Mouse (Mus musculus) heart, embryonic 12.5 days (tissue): ENCODE data around the gene Gmfb. TPM values are rescaled to one million over a fixed set of nuclear protein-coding genes. Genes with fewer than 3 reads are reported as not detected.
A peak's percentile ranks its signal among the peaks of the same experiment; 100 is the strongest.

Experiments used
- ATAC-seq: fragments of 200-750 bp; cut with Nextera tagmentation; 2 replicates; pipeline ENCODE4 v1.8.0; 2017; ENCODE audit warnings: moderate TSS enrichment, moderate library complexity; ENCODE audit not compliant: insufficient number of reproducible peaks, low FRiP score
- H3K27ac ChIP-seq: fragments of 300-500 bp; sonication (generic); 2 replicates; pipeline ENCODE4 v1.5.1; 2016; ENCODE audit warnings: mild to moderate bottlenecking, moderate library complexity; ENCODE audit not compliant: poor library complexity, severe bottlenecking
- H3K27me3 ChIP-seq: fragments of 300-500 bp; sonication (generic); replicated peaks from 2 replicates; pipeline ENCODE4 v1.6.1; 2016; ENCODE audit warnings: mild to moderate bottlenecking, moderate library complexity
- H3K36me3 ChIP-seq: fragments of 300-500 bp; sonication (generic); 2 replicates; pipeline ENCODE4 v1.6.1; 2016; ENCODE audit warnings: mild to moderate bottlenecking, moderate library complexity
- H3K4me1 ChIP-seq: fragments of 300-500 bp; sonication (generic); replicated peaks from 2 replicates; pipeline ENCODE4 v1.6.1; 2016; ENCODE audit warnings: mild to moderate bottlenecking
- H3K4me2 ChIP-seq: fragments of 300-500 bp; sonication (generic); 2 replicates; pipeline ENCODE4 v1.6.1; 2016; ENCODE audit warnings: mild to moderate bottlenecking, moderate library complexity
- H3K4me3 ChIP-seq: fragments of 300-500 bp; sonication (generic); 2 replicates; pipeline ENCODE4 v1.5.1; 2016; ENCODE audit warnings: mild to moderate bottlenecking
- H3K9ac ChIP-seq: fragments of 300-500 bp; sonication (generic); 2 replicates; pipeline ENCODE4 v1.6.1; 2016; ENCODE audit warnings: mild to moderate bottlenecking, moderate library complexity
- H3K9me3 ChIP-seq: fragments of 300-500 bp; sonication (generic); replicated peaks from 2 replicates; pipeline ENCODE4 v1.6.1; 2016; ENCODE audit warnings: mild to moderate bottlenecking, moderate library complexity
- WGBS: fragments of 180-500 bp; shearing (Covaris S2); methylation state at CpG from one replicate; pipeline ENCODE4 v1.1.7; 2016; 5-methylcytosine and 5-hydroxymethylcytosine counted together
- polyA plus RNA-seq: library from polyadenylated mRNA; unstranded; fragments of >200 nt; fragmentation: Nextera tagmentation; extraction: Ambion mirVana; gene quantifications from 2 replicates; pipeline ENCODE4 v1.2.1, GENCODE M21; 2016

Gmfb gene
- polyA plus RNA-seq, 1 experiment from 2014 or later = 68.1 TPM

DNA sequence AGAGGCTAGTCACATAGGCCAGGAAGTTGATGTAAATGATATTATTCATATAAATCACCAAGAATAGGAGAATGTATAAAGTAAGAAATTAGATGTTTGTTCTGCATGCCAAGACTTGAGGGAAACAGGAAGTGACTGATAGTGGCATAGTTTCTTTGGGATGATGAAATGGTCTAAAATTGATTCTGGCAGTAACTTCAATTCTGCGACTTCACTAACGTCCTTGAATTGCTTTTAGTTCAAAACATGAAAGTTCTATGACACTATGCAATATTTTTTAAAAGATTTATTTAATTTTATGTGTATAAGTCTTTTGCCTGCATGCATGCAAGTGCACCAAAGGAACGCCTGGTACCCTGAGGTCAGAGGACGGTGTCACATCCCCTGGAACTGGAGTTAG, 18.8 kb downstream of the Gmfb start:
- Histone ChIP-seq H3K4me3 (no peak overlapping the region), H3K27me3 (no peaks in the 10 kb centered on the region), H3K4me2 (no peak overlapping the region), H3K4me1 (peaks cover 7% of the 10 kb centered on the region), H3K9ac (no peak overlapping the region), H3K9me3 (no peaks in the 10 kb centered on the region), H3K27ac (no peak overlapping the region), H3K36me3 (peaks cover 16% of the 10 kb centered on the region)
- 82% methylated on average over 4 of the region's 4 CpGs for WGBS
- no peak for ATAC-seq

DNA sequence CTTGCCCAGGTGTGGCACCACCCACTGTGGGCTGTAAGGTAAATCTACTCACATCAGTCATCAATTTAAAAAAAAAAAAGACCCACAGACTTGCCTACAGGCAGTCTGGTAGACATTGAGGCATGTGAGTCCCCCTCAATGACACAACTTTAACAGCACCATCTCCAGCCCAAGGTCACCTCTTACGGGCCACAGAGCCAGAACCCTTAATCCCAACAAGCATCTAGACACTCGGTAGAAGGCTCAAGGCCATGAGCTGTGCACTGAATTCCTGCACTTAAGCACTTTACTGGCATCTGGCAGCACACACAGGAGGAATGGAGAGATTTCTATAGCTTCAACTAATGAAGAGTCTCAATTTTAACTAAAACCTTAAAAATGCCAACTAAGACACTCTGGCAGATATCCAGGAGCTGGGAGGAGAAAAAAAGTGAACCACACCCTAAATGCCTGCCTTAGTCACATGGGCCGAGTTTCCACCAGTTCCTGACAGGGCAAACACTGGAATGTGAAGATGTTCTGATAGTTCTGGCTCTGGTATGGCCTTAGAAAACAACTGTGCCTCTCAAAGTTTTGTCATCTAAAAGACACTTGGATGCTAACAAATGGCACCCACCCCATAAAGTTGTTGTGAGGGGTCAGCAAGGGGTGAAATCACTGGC, 21.2 kb downstream of the Gmfb start:
- H3K27me3 ChIP-seq = no peaks in the 10 kb centered on the region
- H3K9me3 ChIP-seq = no peaks in the 10 kb centered on the region
- ATAC-seq = no peak
- H3K36me3 ChIP-seq = peaks cover 9% of the 10 kb centered on the region
- H3K4me1 ChIP-seq = peaks cover 7% of the 10 kb centered on the region
- H3K9ac ChIP-seq = no peak overlapping the region
- WGBS = 70% methylated on average over 3 of the region's 3 CpGs
- no peak overlapping the region for H3K4me3 ChIP-seq
- no peak overlapping the region for H3K27ac ChIP-seq
- no peak overlapping the region for H3K4me2 ChIP-seq

DNA sequence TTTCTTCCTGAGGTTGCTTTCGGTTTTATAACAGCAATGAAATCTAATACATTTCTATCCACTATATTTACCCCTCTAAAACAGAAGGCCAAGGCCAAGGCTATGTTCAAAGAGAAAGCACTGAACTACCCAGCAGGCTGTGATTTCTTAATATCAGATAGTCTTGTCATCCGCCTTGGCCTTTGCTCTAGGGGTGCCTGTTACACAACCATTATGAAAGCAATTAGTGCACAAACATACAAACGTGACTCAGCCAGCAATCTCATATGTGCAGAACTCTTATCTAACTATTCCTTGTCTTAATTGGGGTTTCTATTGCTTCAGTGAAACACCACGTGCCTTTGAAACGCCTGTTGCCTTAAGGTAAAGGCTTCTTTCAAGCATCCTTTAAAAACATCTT, 27.9 kb downstream of the Gmfb start:
- H3K9ac ChIP-seq = no peak overlapping the region
- H3K36me3 ChIP-seq = peaks cover 9% of the 10 kb centered on the region
- 82% methylated on average over 5 of the region's 5 CpGs for WGBS
- no peak for ATAC-seq
- H3K4me3 ChIP-seq = no peak overlapping the region
- no peak overlapping the region for H3K27ac ChIP-seq
- no peak overlapping the region for H3K4me2 ChIP-seq
- H3K4me1 ChIP-seq = peaks cover 5% of the 10 kb centered on the region; the same call in 1 of the 2 replicates
- peaks cover 6% of the 10 kb centered on the region for H3K9me3 ChIP-seq
- H3K27me3 ChIP-seq = no peaks in the 10 kb centered on the region

DNA sequence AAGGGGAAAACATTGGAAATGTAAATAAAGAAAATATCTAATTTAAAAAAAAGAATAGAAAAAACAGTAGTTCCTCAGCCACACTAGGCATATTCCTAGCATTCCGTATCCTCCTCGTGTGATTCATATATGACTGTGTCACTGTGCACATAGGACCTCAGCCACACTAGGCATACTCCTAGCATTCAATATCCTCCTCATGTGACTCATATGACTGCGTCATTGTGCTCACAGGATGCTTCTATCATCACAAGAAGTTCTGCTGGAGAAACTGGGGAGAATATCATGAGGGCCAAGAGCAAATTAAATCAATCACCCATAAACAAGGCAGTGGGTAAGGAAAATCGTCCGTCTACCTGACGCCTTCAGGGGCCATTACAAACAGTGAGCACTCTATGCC, 31.3 kb downstream of the Gmfb start:
- WGBS = 95% methylated on average over 6 of the region's 6 CpGs

DNA sequence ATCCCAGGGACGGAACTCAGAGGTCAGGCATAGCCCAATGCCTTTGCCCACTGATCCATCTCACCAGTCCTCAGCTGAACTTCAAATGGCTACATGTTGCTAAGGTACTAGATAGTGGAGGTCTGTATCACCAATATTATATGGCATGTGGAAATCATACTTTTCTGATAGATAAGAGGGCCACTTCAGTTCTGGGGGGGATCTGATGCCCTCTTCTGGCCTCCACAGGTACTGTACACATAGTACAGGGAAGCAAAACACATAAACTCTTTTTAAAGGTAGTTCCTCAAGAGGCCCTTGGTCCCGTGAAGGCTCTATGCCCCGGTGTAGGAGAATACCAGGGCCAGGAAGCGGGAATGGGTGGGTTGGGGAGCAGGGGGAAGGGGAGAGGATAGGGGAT, 31.7 kb downstream of the Gmfb start:
- ATAC-seq = no peak
- 74% methylated on average over 4 of the region's 4 CpGs for WGBS
- no peak overlapping the region for H3K9ac ChIP-seq
- no peak overlapping the region for H3K27ac ChIP-seq
- no peak overlapping the region for H3K4me2 ChIP-seq
- H3K36me3 ChIP-seq = peaks cover 7% of the 10 kb centered on the region
- no peaks in the 10 kb centered on the region for H3K27me3 ChIP-seq
- H3K4me1 ChIP-seq = peaks cover 21% of the 10 kb centered on the region
- no peak overlapping the region for H3K4me3 ChIP-seq
- H3K9me3 ChIP-seq = peaks cover 6% of the 10 kb centered on the region

More for the DNA sequence above, 31.3 kb downstream of the Gmfb start:
- Histone ChIP-seq H3K4me3 (no peak overlapping the region), H3K9me3 (peaks cover 6% of the 10 kb centered on the region), H3K4me2 (no peak overlapping the region), H3K27ac (no peak overlapping the region), H3K27me3 (no peaks in the 10 kb centered on the region), H3K36me3 (peaks cover 7% of the 10 kb centered on the region), H3K4me1 (peaks cover 20% of the 10 kb centered on the region), H3K9ac (no peak overlapping the region)
- no peak for ATAC-seq

DNA sequence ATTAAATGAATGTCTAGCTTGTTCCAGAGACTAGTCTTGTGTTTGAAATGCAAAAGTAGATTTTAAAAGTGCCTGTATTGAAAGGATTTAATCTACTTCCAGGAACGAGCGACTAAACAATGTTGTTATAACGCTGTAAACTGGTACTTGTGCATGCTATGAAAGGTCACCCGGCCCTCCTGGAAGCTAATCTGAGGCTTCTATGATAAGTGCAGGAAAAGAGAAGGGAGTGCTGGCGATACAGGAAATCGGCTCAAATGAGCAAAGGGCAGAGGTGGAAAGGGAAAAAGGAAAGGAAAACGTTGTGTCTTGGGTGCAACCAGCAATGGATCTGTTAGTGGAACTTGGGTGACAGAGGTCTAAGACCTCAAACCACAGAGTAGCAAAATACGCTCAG, 33.5 kb downstream of the Gmfb start:
- Histone ChIP-seq H3K4me1 (peaks cover 29% of the 10 kb centered on the region), H3K9me3 (peaks cover 4% of the 10 kb centered on the region), H3K4me3 (peak overlapping the region; percentile 85), H3K27me3 (no peaks in the 10 kb centered on the region), H3K36me3 (peaks cover 14% of the 10 kb centered on the region), H3K27ac (peak overlapping the region; percentile 96), H3K4me2 (peak overlapping the region; percentile 76), H3K9ac (peak overlapping the region; percentile 61; the same call in 1 of the 2 replicates)
- WGBS = 10% methylated on average over 8 of the region's 8 CpGs
- no peak for ATAC-seq

DNA sequence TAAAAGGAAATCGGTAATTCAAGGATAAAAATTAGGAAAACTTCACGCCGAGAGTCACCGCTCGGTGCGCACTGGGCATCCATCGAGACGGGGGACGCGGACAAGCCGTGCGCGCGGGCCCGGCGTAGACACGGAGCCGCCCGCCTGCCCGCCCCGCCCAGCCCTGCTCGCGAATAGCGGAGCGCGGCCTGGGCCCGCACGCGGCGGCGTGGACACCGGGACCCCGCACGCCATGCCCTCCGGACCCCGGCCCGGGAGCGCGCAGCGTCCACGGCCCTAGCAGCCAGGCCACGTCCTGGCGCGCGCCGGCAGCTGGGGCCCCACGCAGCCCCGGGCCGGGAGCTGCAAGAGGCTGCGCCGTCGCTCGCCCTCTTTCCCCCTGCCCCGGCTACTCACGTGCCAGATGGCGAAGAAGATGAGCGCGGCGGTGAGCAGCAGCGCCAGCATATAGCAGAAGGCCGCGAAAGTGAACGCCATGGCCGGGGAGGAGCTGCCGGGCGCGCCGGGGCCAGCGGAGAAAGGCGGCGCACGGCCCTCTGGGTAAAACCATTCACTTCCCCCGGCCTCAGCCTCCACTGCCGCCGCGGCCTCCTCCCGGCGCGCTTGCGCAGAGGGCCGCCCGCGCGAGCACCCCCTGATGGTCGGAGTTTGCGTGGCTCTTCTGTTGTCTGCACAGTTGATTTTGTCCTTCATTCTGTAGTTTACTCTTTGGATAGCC, 34.1 kb downstream of the Gmfb start, which contains the start of gene Cnih1:
Gene Cnih1, minus strand, starts transcription at position 625 of the 718 bp plus-strand sequence.
- Histone ChIP-seq H3K27ac (peak within 1 kb of the TSS; percentile 96), H3K27me3 (no peaks in the 10 kb centered on the region), H3K36me3 (peaks cover 15% of the 10 kb centered on the region), H3K4me1 (peaks cover 29% of the 10 kb centered on the region), H3K4me2 (peak within 1 kb of the TSS; percentile 76), H3K4me3 (peak within 1 kb of the TSS; percentile 85), H3K9me3 (no peaks in the 10 kb centered on the region; the same call in 1 of the 2 replicates), H3K9ac (peak within 1 kb of the TSS; percentile 96)
- WGBS = under 1% methylated on average over 86 of the region's 86 CpGs
- peak; percentile 96 for ATAC-seq

DNA sequence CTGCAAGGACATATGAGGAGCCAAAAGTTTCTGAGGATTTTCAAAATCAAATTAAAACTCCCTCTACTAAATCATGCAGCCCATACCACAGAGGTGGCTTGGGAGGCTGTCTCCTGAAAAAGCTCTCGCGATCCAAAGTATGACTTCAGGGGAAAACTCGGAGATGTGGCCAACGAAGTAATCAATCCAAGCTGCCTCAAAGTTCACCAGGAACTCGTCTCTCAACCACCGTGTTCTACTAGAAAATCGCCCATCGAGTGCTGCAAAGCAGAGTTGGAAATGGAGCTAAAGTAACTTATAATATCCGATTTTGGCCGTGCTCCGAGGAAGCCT, 34.6 kb downstream of the Gmfb start:
- H3K27me3 ChIP-seq = no peaks in the 10 kb centered on the region
- peaks cover 19% of the 10 kb centered on the region for H3K36me3 ChIP-seq
- H3K27ac ChIP-seq = peak overlapping the region; percentile 96
- peak overlapping the region; percentile 85 for H3K4me3 ChIP-seq
- WGBS = under 1% methylated on average over 11 of the region's 11 CpGs
- ATAC-seq = no peak
- peak overlapping the region; percentile 76 for H3K4me2 ChIP-seq
- peak overlapping the region; percentile 96 for H3K9ac ChIP-seq
- peaks cover 29% of the 10 kb centered on the region for H3K4me1 ChIP-seq
- no peaks in the 10 kb centered on the region for H3K9me3 ChIP-seq

DNA sequence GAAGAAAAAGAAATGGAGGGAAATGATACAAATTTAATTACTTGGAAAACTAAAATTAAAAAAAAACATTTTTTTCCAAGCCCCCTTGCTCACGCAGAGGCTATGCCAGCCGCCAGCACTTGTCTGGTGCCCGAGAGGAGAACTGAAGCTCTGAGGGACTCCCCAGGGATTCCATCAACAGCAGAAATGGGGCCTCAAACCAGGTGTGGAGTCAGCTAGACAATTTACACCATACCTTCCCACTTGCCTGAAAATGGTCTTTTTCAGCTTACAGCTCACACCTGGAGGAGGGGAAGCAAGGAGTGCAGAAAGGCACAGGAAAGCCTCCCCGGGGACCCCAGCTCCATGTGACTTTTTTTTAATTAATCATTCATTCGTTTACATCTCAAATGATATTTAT, 36.8 kb downstream of the Gmfb start:
- 91% methylated on average over 5 of the region's 5 CpGs for WGBS
- Histone ChIP-seq H3K36me3 (peaks cover 34% of the 10 kb centered on the region), H3K9me3 (no peaks in the 10 kb centered on the region), H3K9ac (no peak overlapping the region), H3K4me3 (no peak overlapping the region), H3K4me2 (no peak overlapping the region), H3K4me1 (peaks cover 29% of the 10 kb centered on the region), H3K27me3 (no peaks in the 10 kb centered on the region), H3K27ac (no peak overlapping the region)
- ATAC-seq = no peak

DNA sequence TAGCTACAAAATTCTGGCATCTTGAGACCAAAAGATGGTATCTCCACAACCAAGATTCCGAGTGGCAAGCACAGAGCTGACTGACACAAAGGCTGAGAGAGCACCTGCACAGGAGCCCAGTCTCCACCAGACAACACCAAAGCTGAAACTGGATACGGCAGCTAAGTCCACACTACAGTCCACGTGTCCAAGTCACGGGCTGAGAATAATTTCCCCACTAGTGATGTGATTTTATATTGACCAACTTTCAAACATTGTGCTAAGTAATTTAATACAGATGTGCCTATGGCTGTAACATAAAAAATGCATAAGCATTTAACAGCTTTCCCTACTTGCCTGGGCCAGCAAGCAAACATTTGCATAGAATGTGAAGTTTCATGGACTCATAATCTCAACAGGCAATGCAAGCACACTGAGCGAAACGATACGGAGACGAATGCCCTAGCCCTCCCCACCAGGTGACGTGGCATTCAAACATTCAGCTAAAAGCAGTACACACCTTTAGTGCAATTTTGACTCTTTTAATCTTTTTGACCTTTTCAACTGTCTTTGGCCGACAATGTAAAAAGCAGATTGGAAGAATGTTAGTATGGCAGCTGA, 38.6 kb downstream of the Gmfb start:
- 90% methylated on average over 10 of the region's 10 CpGs for WGBS
- Histone ChIP-seq H3K36me3 (peaks cover 52% of the 10 kb centered on the region), H3K9ac (no peak overlapping the region), H3K27ac (no peak overlapping the region), H3K9me3 (peaks cover 4% of the 10 kb centered on the region), H3K4me3 (no peak overlapping the region), H3K27me3 (no peaks in the 10 kb centered on the region), H3K4me2 (no peak overlapping the region), H3K4me1 (peaks cover 18% of the 10 kb centered on the region)
- no peak for ATAC-seq

DNA sequence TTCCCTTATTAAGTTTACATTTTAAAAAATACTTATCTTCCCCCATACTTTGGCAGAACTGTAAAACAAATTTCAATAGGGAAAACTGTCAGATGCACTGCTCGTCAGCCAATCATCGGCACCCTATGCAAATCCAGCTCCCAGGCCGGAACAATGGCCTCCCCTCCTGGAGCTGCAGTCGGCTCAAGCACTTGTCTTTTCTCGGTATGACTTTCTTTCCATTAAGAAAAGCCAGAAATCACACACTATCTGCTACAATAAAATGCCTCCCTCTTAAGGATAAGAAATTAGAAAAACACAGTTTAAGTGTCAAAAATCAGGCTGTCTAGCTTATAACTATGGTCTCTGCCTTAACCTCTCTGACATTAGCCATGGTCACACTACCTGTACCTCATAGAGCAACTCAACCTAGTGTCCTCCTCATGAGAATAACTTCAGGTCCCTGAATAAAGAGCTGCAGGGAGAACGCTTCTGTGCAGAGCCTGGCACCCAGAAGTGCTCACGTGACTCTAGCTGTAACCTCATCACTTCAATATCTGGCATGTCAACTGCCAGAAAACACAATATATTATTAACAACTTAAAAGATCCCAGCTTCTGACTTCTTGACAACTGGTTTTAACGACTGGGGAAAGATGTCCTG, 39.7 kb downstream of the Gmfb start:
- no peak for ATAC-seq
- Histone ChIP-seq H3K9ac (no peak overlapping the region), H3K4me1 (peaks cover 18% of the 10 kb centered on the region), H3K27ac (no peak overlapping the region), H3K9me3 (peaks cover 4% of the 10 kb centered on the region), H3K4me3 (no peak overlapping the region), H3K27me3 (no peaks in the 10 kb centered on the region), H3K36me3 (peaks cover 62% of the 10 kb centered on the region), H3K4me2 (no peak overlapping the region)
- 83% methylated on average over 8 of the region's 8 CpGs for WGBS
